17 mouse cellular contexts compared by ENCODE assay signal in the genomic region with DNA sequence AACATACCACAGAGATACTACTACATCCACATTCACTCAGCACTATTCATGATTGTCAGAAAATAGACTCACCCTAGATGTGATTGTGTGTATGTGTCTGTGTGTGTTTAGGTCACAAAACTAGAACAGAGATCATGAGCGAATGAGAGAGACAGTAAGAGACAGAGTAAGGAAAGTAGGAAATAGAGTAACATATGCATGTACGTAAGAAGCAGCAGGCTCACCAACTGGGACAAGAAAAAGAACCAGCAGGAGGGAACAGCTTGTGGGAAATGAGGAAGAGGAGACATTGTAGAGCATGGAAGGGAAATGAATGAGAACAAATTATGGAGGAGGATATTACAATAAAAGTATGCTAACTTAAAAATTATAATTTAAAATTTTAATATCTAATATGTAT.
DNase-seq lines count a peak whose midpoint lies in the region; ATAC-seq and TF ChIP-seq lines count a peak whose summit lies in the region.
"Had no signal": no experiment of that assay in that cellular context is flagged by ENCODE, and none has a peak within 500 bp of the region (broad histone marks: within the 10 kb centered on the region; RNA-seq: fewer than 3 reads in every experiment).

No protein-coding gene starts in this region.

- no peaks in the 10 kb centered on the region for H3K36me3 ChIP-seq in forebrain, postnatal 0 days (ENCODE audit: insufficient read depth)
- no peaks in the 10 kb centered on the region for H3K36me3 ChIP-seq in forebrain, embryonic 11.5 days (ENCODE audit: control insufficient read depth, insufficient read depth, low read length)
- H3K36me3 ChIP-seq in kidney, adult 2 months (ENCODE audit: control insufficient read depth, insufficient read depth, low read length): no peaks in the 10 kb centered on the region
- H3K36me3 ChIP-seq: embryonic facial prominence, embryonic 10.5 days; heart, embryonic 13.5 days; hindbrain, embryonic 12.5 days had no signal

- peak; percentile 51 for DNase-seq in forebrain, postnatal 0 days
- no peak for DNase-seq in forebrain, embryonic 11.5 days (ENCODE audit: low spot score)
- peak; percentile 51 for DNase-seq in cerebellum, adult 18-20 months
- peak; percentile 65 for DNase-seq in cerebellum, adult 9-11 months
- DNase-seq in embryo, embryonic 11 days: no peak
- DNase-seq in kidney, adult 2 months: no peak
- no peak for DNase-seq in yolk sac, embryonic 10.5 days (ENCODE audit: low spot score)
- DNase-seq: adrenal gland, postnatal 14 days; gastrocnemius, postnatal 36 days; heart, adult 11 months; heart, postnatal 36 days; kidney, adult 11 months had no signal

- WGBS in forebrain, postnatal 0 days: 71% methylated on average over 2 of the region's 2 CpGs
- 84% methylated on average over 2 of the region's 2 CpGs for WGBS in forebrain, embryonic 11.5 days
- 84% methylated on average over 2 of the region's 2 CpGs for WGBS in kidney, adult 2 months

- ATAC-seq in forebrain, postnatal 0 days: no peak; the same call in 1 of the 2 replicates
- ATAC-seq in forebrain, embryonic 11.5 days (replicated peaks; ENCODE audit: low FRiP score): no peak
- ATAC-seq: forebrain, embryonic 14.5 days; hindbrain, postnatal 0 days had no signal

- TF ChIP-seq POLR2A in kidney, adult 2 months (IDR thresholded peaks at IDR 0.05; ENCODE audit: low read depth, low read length): no peak

- no peak for TF ChIP-seq CTCF in forebrain, postnatal 0 days (IDR thresholded peaks at IDR 0.05; ENCODE audit: low read depth)
- no peak for TF ChIP-seq CTCF in kidney, adult 2 months (conservative IDR thresholded peaks at IDR 0.05; ENCODE audit: insufficient read depth, insufficient read length, low read depth, low read length)

- no peak overlapping the region for H3K4me3 ChIP-seq in forebrain, postnatal 0 days (ENCODE audit: low read depth, low read length)
- H3K4me3 ChIP-seq in forebrain, embryonic 11.5 days (ENCODE audit: low read depth, low read length): no peak overlapping the region
- H3K4me3 ChIP-seq in kidney, adult 2 months (ENCODE audit: insufficient read depth, low read depth, low read length): no peak overlapping the region
- H3K4me3 ChIP-seq: embryonic facial prominence, embryonic 10.5 days; heart, embryonic 13.5 days; hindbrain, embryonic 12.5 days had no signal

- no peaks in the 10 kb centered on the region for H3K9me3 ChIP-seq in forebrain, postnatal 0 days (ENCODE audit: low read length)
- H3K9me3 ChIP-seq in forebrain, embryonic 11.5 days (ENCODE audit: control insufficient read depth, low read length): no peaks in the 10 kb centered on the region
- H3K9me3 ChIP-seq: embryonic facial prominence, embryonic 10.5 days; heart, embryonic 13.5 days; hindbrain, embryonic 12.5 days had no signal

- no peak overlapping the region for H3K9ac ChIP-seq in forebrain, postnatal 0 days
- H3K9ac ChIP-seq in forebrain, embryonic 11.5 days (ENCODE audit: low read length): no peak overlapping the region
- H3K9ac ChIP-seq: heart, embryonic 13.5 days; hindbrain, embryonic 12.5 days had no signal

- no peaks in the 10 kb centered on the region for H3K27me3 ChIP-seq in forebrain, postnatal 0 days (ENCODE audit: insufficient read depth, low read length)
- no peaks in the 10 kb centered on the region for H3K27me3 ChIP-seq in forebrain, embryonic 11.5 days (ENCODE audit: control insufficient read depth, insufficient read depth, low read length)
- H3K27me3 ChIP-seq in kidney, adult 2 months (replicated peaks; ENCODE audit: control insufficient read depth, insufficient read depth, low read length): no peaks in the 10 kb centered on the region
- H3K27me3 ChIP-seq: heart, embryonic 13.5 days; hindbrain, embryonic 12.5 days had no signal

- H3K27ac ChIP-seq in forebrain, postnatal 0 days (ENCODE audit: low read depth, low read length): no peak overlapping the region
- no peak overlapping the region for H3K27ac ChIP-seq in forebrain, embryonic 11.5 days (ENCODE audit: low read depth, low read length)
- H3K27ac ChIP-seq in kidney, adult 2 months (ENCODE audit: insufficient read depth, low read depth, low read length): no peak overlapping the region
- H3K27ac ChIP-seq: embryonic facial prominence, embryonic 10.5 days; heart, embryonic 13.5 days; hindbrain, embryonic 12.5 days; hindbrain, postnatal 0 days had no signal

- H3K4me1 ChIP-seq in forebrain, postnatal 0 days (ENCODE audit: insufficient read depth): no peaks in the 10 kb centered on the region
- H3K4me1 ChIP-seq in forebrain, embryonic 11.5 days (replicated peaks; ENCODE audit: control insufficient read depth, insufficient read depth, low read length): no peaks in the 10 kb centered on the region
- H3K4me1 ChIP-seq in kidney, adult 2 months (ENCODE audit: control insufficient read depth, insufficient read depth, low read length): no peaks in the 10 kb centered on the region
- H3K4me1 ChIP-seq: heart, embryonic 13.5 days; hindbrain, embryonic 12.5 days had no signal

- no peak overlapping the region for H3K4me2 ChIP-seq in forebrain, postnatal 0 days (ENCODE audit: low read depth)
- no peak overlapping the region for H3K4me2 ChIP-seq in forebrain, embryonic 11.5 days (ENCODE audit: low read depth, low read length, severe bottlenecking)
- H3K4me2 ChIP-seq: heart, embryonic 13.5 days; hindbrain, embryonic 12.5 days had no signal

Comparison
In these comparisons a context has a peak if more than half of its experiments do, and no peak if none do; other contexts are left out.
1. DNase-seq: peak in forebrain, postnatal 0 days (single experiment), cerebellum, adult 18-20 months (2 of 2) and cerebellum, adult 9-11 months (single experiment); none in forebrain, embryonic 11.5 days (single experiment), embryo, embryonic 11 days (single experiment), kidney, adult 2 months (single experiment) and yolk sac, embryonic 10.5 days (single experiment).